Mouse (Mus musculus): ENCODE measurements around the gene Wwox. TPM values are rescaled to one million over a fixed set of nuclear protein-coding genes. Genes with fewer than 3 reads are reported as not detected.

Wwox gene
- polyA plus RNA-seq, 1 experiment from 2014 or later, result 20.0 TPM

DNA sequence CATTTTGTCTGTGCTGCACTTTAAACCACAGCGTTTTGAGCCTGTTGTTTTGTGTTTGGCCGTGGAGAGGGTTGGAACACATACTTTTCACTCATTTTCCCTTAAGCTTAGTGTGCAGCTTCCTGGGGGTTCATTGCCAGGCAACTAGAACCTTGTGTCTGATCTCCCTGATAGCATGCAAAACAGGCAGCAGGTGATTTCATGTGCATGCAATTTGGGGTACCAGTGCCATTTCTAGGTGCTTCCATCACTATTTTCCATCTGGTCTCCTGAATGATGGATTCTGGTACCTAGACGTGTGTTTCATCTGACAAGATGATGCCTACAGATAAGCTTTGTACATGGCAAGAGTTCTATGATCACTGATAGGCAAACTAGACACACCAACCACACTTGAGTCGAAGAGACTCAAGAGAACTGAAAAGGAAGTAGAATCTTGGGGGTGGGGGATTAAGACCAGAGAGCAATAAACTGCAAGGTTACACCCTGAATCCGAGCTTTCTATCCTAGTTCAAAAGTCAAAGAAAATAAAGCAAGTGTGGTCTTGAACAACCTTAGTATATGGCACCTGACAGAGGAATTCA lies 951.6 kb downstream of the Wwox start:
- no peaks in the 10 kb centered on the region for H3K27me3 ChIP-seq
- ATAC-seq (ENCODE audit: borderline replicate concordance, extremely low read depth, low FRiP score, low TSS enrichment), result no peak
- no peak overlapping the region for H3K9ac ChIP-seq
- H3K4me2 ChIP-seq, result no peak overlapping the region
- no peak overlapping the region for H3K27ac ChIP-seq
- no peaks in the 10 kb centered on the region for H3K4me1 ChIP-seq
- 84% methylated on average over 5 of the region's 5 CpGs for WGBS
- no peaks in the 10 kb centered on the region for H3K9me3 ChIP-seq
- no peak overlapping the region for H3K4me3 ChIP-seq
- H3K36me3 ChIP-seq, result no peaks in the 10 kb centered on the region

DNA sequence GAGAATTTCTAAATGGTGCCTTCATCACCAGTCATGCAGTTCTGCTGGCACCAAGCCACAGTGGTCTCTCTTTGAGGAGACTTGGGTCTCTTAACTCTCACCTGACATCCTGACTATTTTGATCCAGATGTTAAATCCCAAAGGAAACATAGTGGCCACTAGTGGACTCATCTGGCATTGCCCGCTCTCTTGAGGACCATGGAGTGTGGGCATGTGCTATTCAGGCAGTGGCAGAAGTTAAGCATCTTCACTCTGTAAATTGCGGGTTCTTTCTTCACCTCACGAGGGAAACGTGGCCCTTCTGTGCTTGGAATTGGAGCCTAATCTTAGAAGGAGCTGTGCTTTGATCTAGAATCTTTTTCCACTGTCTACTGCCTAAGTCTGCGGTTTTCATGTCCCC lies 956.4 kb downstream of the Wwox start:
- H3K4me2 ChIP-seq, result no peak overlapping the region

DNA sequence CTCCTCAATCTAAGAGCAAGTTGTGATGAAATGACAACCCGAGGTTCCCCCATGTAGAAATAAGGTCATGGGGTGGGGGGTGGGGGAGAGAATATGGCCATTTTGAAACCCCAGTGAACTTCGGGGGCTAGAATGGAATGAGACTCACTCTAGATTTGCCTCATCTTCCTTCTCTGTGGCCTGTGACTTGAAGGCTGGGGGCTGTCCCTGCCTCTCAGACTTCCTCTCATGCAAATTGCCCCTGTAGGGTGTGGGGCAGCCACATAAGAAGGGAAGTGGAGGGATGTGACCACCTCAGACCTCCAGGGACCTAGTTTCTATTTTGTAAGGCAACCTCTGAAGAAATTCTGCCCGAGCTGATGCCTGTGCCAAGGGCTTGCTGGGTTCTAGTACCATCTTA lies 958.5 kb downstream of the Wwox start:
- Histone ChIP-seq H3K4me1 (no peaks in the 10 kb centered on the region), H3K4me2 (no peak overlapping the region), H3K4me3 (no peak overlapping the region), H3K9me3 (no peaks in the 10 kb centered on the region), H3K27ac (no peak overlapping the region), H3K27me3 (no peaks in the 10 kb centered on the region), H3K9ac (no peak overlapping the region), H3K36me3 (no peaks in the 10 kb centered on the region)
- ATAC-seq (ENCODE audit: borderline replicate concordance, extremely low read depth, low FRiP score, low TSS enrichment), result no peak
- 79% methylated on average over 3 of the region's 3 CpGs for WGBS

More for the DNA sequence above, 956.4 kb downstream of the Wwox start:
- ATAC-seq (ENCODE audit: borderline replicate concordance, extremely low read depth, low FRiP score, low TSS enrichment), result no peak
- no peaks in the 10 kb centered on the region for H3K9me3 ChIP-seq
- H3K4me3 ChIP-seq, result no peak overlapping the region
- H3K9ac ChIP-seq, result no peak overlapping the region
- no peaks in the 10 kb centered on the region for H3K36me3 ChIP-seq
- 70% methylated on average over 5 of the region's 5 CpGs for WGBS
- no peaks in the 10 kb centered on the region for H3K4me1 ChIP-seq
- no peak overlapping the region for H3K27ac ChIP-seq
- H3K27me3 ChIP-seq, result no peaks in the 10 kb centered on the region

DNA sequence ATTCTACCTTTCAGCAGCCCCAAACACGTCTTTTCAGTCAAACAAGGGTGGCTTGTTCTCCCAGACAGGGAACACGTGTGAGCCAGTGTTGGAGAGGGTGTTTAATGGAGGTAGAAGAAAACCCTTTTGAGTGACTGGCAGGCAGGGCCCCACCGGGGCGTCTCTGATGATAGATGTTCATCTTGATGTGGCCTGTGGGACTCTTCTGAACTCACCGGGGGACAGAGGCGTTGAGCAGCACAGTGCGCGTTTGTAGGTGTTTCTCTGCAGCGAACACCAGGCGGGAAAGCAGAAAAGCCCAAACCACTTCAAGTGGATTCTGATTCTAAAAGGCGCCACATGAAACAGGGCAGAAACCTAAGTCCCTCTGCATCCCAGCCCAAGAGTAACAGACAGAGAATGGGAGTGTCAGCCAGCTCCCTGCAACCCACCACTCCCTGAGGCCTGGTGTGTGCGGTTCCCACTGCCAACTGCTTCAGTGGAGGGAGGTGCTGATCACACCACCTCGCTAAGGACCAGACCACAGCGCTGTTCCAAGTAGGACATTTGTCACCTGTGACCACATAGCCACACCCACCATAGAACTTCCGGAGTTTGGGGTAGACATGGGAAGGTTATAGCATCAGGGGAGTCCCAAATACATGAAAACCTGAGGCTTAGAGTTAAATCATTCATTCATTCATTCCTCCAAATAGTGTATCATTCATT lies 960.7 kb downstream of the Wwox start:
- ATAC-seq (ENCODE audit: borderline replicate concordance, extremely low read depth, low FRiP score, low TSS enrichment), result no peak
- H3K9me3 ChIP-seq, result no peaks in the 10 kb centered on the region
- no peaks in the 10 kb centered on the region for H3K4me1 ChIP-seq
- 55% methylated on average over 15 of the region's 15 CpGs for WGBS
- peaks cover 4% of the 10 kb centered on the region; the same call in 1 of the 2 replicates for H3K27me3 ChIP-seq
- no peaks in the 10 kb centered on the region for H3K36me3 ChIP-seq
- no peak overlapping the region for H3K4me2 ChIP-seq
- no peak overlapping the region for H3K9ac ChIP-seq
- H3K27ac ChIP-seq, result no peak overlapping the region
- no peak overlapping the region for H3K4me3 ChIP-seq

Other genes starting within 250 kb of the Wwox start
- gene Vat1l, start 234.0 kb upstream of the Wwox start, polyA plus RNA-seq (2015; fragmentation: Nextera tagmentation; extraction: Ambion mirVana), result 0.62 and 0.89 TPM in 2 replicates
- 0.72 TPM in 1 of 2 replicates, not detected in the other for gene Clec3a, start 21.6 kb upstream of the Wwox start, polyA plus RNA-seq (2015; fragmentation: Nextera tagmentation; extraction: Ambion mirVana)